Mouse (Mus musculus) heart, embryonic 15.5 days (tissue): ENCODE measurements at regions not wholly inside any gene's neighbourhood (a gene's known extent, or its start where the extent isn't known, plus 50 kb on each side); places are given as distances from the start of the nearest gene placed in this dataset.
A peak's percentile ranks its signal among the peaks of the same experiment; 100 is the strongest.

Experiments
- ATAC-seq: fragments of 200-750 bp; cut with Nextera tagmentation; replicated peaks from 2 replicates; pipeline ENCODE4 v1.8.0; 2017; ENCODE audit warnings: low read depth, moderate TSS enrichment; ENCODE audit not compliant: insufficient number of reproducible peaks, insufficient read depth, low FRiP score
- H3K27ac ChIP-seq: fragments of 300-500 bp; sonication (generic); 2 replicates; pipeline ENCODE4 v1.5.1; 2015; ENCODE audit warnings: mild to moderate bottlenecking, inconsistent platforms
- H3K27me3 ChIP-seq: fragments of 300-500 bp; sonication (generic); 2 replicates; pipeline ENCODE4 v1.6.1; 2015; ENCODE audit warnings: inconsistent platforms
- H3K36me3 ChIP-seq: fragments of 300-500 bp; sonication (generic); 2 replicates; pipeline ENCODE4 v1.6.1; 2015; ENCODE audit warnings: mild to moderate bottlenecking, inconsistent platforms
- H3K4me1 ChIP-seq: fragments of 300-500 bp; sonication (generic); replicated peaks from 2 replicates; pipeline ENCODE4 v1.6.1; 2015; ENCODE audit warnings: inconsistent platforms
- H3K4me2 ChIP-seq: fragments of 300-500 bp; sonication (generic); 2 replicates; pipeline ENCODE4 v1.6.1; 2015; ENCODE audit warnings: inconsistent platforms, mild to moderate bottlenecking, moderate library complexity
- H3K4me3 ChIP-seq: fragments of 300-500 bp; sonication (generic); 2 replicates; pipeline ENCODE4 v1.5.1; 2015; ENCODE audit warnings: mild to moderate bottlenecking, inconsistent platforms
- H3K9ac ChIP-seq: fragments of 300-500 bp; sonication (generic); 2 replicates; pipeline ENCODE4 v1.6.1; 2015; ENCODE audit warnings: mild to moderate bottlenecking, inconsistent platforms
- H3K9me3 ChIP-seq: fragments of 300-500 bp; sonication (generic); replicated peaks from 2 replicates; pipeline ENCODE4 v1.6.1; 2016; ENCODE audit warnings: inconsistent platforms
- WGBS: fragments of 180-500 bp; shearing (Covaris S2); methylation state at CpG from one replicate; pipeline ENCODE4 v1.1.7; 2015; ENCODE audit warnings: mixed read lengths; 5-methylcytosine and 5-hydroxymethylcytosine counted together

DNA sequence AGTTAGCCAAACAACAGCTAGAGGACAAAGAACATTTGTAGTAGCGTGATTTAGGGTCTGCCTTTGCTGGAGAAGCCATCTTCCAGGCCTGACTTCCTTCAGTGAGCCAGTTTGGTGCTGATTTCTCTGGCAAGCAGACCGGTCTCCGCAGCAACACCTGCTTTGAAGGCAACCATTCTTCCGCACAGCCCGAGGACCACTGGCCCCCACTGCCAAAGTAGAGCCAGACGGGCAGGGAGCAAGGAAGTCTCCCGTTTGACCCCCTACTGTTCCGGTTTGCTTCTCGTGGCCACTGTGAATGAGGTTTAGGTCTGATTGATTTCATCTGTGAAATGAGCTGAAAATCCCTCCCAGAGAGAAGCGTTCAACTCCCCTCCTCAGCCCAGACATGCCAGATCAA, 471.0 kb downstream of the Tshz3 start:
- no peak overlapping the region for H3K4me3 ChIP-seq
- no peak for ATAC-seq
- no peak overlapping the region for H3K4me2 ChIP-seq
- H3K36me3 ChIP-seq: no peaks in the 10 kb centered on the region
- H3K9ac ChIP-seq: no peak overlapping the region
- H3K9me3 ChIP-seq: no peaks in the 10 kb centered on the region
- WGBS: 74% methylated on average over 10 of the region's 10 CpGs
- H3K4me1 ChIP-seq: no peaks in the 10 kb centered on the region
- no peaks in the 10 kb centered on the region for H3K27me3 ChIP-seq
- H3K27ac ChIP-seq: no peak overlapping the region

DNA sequence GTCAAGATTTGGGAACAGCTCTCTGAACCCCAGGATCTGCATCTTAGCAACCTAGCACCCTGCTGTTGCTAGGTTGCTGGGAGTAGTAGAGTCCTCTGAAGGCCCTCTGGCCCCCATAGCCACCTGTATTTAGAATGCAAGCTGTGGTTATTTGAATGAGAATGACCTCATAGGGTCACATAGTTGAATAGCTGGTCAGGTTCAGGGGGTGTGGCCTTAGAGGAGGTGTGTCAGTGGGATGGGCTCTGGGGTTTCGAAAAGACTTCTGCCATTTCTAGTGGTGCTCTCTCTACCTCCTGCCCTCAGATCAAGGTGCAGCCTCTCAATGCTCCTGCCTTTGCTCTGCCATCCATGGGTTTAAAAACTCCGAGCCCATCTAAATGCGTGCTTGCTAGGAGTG, 477.8 kb downstream of the Tshz3 start:
- WGBS: 70% methylated on average over 3 of the region's 3 CpGs
- Histone ChIP-seq H3K4me1 (no peaks in the 10 kb centered on the region), H3K36me3 (no peaks in the 10 kb centered on the region), H3K9ac (no peak overlapping the region), H3K9me3 (no peaks in the 10 kb centered on the region), H3K4me2 (no peak overlapping the region), H3K27me3 (no peaks in the 10 kb centered on the region), H3K27ac (no peak overlapping the region), H3K4me3 (no peak overlapping the region)
- ATAC-seq: no peak

DNA sequence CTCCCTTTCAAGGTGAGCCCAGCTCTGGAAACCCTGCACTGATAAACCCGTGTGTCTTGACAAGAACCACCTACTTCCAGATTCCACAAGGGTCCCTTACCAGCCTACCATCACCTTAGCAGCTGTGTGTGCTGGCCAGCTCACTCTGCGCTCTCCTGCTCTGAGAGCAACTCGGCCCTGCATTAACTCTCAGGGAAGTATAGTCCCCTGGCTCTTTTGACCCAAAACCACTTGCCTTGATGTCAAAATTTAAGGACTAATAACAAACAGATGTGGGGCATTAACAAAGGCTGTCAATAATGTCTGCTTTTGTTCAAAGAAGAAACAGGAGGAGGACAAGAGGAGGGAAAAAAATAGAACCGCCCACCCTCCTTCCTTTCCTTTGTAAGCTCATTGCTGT, 480.3 kb downstream of the Tshz3 start:
- Histone ChIP-seq H3K4me2 (no peak overlapping the region), H3K27ac (no peak overlapping the region), H3K36me3 (no peaks in the 10 kb centered on the region), H3K27me3 (no peaks in the 10 kb centered on the region), H3K9ac (no peak overlapping the region), H3K4me1 (no peaks in the 10 kb centered on the region), H3K4me3 (no peak overlapping the region), H3K9me3 (no peaks in the 10 kb centered on the region)
- ATAC-seq: no peak
- 50% methylated on average over 4 of the region's 4 CpGs for WGBS

DNA sequence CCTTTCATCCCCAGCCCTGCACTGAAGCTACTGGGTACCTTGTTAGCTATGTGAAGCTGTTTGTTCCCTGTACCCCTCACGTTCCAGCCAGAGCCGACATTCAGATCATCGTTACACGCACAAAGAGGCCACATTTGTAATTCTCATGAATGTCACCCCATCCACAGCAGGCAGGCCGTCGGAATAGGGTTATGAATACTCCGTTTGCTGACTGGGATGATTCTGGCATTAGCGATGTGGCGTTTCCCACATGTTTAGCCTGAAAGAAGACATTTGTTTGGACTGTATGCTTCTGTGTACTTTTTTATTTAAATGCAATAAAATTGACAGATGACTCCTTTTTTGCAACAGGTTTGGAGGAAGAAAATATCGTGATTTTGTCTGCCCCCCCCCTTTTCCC, 482.0 kb downstream of the Tshz3 start:
- H3K4me1 ChIP-seq: no peaks in the 10 kb centered on the region
- ATAC-seq: no peak
- H3K27me3 ChIP-seq: no peaks in the 10 kb centered on the region
- no peaks in the 10 kb centered on the region for H3K36me3 ChIP-seq
- H3K9me3 ChIP-seq: no peaks in the 10 kb centered on the region
- no peak overlapping the region for H3K9ac ChIP-seq
- H3K27ac ChIP-seq: no peak overlapping the region
- WGBS: 68% methylated on average over 10 of the region's 10 CpGs
- no peak overlapping the region for H3K4me3 ChIP-seq
- H3K4me2 ChIP-seq: no peak overlapping the region

DNA sequence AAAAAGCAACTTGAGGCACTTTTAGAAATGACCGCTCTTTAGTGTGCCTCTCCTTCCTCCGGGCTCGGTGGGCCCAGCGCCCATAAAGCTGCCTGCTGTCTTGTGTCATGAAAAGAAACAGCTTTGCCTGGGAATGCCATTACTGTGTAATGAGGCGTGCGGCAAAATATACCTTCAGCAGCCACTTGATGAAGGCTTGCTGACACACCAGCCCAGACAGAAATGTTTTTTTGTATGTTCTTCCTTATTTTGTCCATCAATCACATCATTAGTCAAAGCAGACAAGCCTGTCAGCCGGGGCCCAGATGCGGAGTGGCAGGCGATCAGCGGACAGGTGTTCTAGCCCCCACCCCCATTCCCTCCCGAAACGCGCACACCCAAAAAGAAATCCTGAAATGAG, 482.5 kb downstream of the Tshz3 start:
- WGBS: 62% methylated on average over 13 of the region's 13 CpGs
- no peak overlapping the region for H3K4me2 ChIP-seq

DNA sequence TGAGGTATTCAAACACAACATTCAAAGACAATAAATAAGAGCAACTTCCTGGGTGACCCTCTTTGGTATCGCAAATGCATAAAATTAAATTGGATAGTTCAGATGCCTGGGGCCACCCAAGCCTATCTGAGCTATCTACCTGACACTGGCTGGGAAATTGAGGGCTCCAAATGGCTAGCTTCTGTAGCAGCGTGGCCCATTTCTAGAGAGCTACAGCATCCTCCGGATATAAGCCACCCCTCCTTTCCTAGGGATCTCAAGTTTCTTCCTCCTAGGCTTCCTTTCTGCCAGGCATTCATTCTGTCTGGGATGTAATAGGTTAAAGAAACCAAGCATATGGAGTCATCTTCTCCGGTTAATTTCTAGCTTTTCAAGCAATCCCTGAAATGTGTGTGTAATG, 483.2 kb downstream of the Tshz3 start:
- Histone ChIP-seq H3K27ac (no peak overlapping the region), H3K9me3 (no peaks in the 10 kb centered on the region), H3K27me3 (no peaks in the 10 kb centered on the region), H3K4me2 (no peak overlapping the region), H3K4me1 (no peaks in the 10 kb centered on the region), H3K9ac (no peak overlapping the region), H3K4me3 (no peak overlapping the region), H3K36me3 (no peaks in the 10 kb centered on the region)
- no peak for ATAC-seq
- WGBS: 65% methylated on average over 4 of the region's 4 CpGs

More for the DNA sequence above, 482.5 kb downstream of the Tshz3 start:
- Histone ChIP-seq H3K4me1 (no peaks in the 10 kb centered on the region), H3K9me3 (no peaks in the 10 kb centered on the region), H3K36me3 (no peaks in the 10 kb centered on the region), H3K9ac (no peak overlapping the region), H3K27me3 (no peaks in the 10 kb centered on the region), H3K27ac (no peak overlapping the region), H3K4me3 (no peak overlapping the region)
- no peak for ATAC-seq

DNA sequence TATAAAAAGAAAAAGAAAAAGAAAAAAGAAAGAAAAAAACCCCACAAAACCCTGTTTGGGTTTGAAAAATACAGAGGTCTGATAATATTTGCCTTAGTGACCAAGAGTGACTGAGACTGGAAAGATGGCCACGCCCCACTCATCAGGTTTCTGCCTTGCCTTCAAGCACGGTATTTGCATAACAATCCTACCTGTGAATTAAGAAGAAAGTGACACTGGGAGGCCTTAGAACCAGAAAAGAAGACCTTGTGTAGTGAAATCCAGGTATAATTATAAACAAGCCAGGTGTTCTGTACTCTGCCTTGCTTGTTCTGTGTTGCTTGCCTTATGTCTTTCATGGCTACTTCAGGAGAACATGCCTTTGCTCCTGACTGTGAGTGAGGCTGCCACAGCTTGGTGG, 494.6 kb downstream of the Tshz3 start:
- Histone ChIP-seq H3K9me3 (no peaks in the 10 kb centered on the region), H3K4me1 (no peaks in the 10 kb centered on the region), H3K27me3 (no peaks in the 10 kb centered on the region), H3K9ac (no peak overlapping the region), H3K4me2 (no peak overlapping the region), H3K4me3 (no peak overlapping the region), H3K27ac (no peak overlapping the region), H3K36me3 (no peaks in the 10 kb centered on the region)
- ATAC-seq: no peak
- WGBS: 29% methylated on average over 2 of the region's 2 CpGs

DNA sequence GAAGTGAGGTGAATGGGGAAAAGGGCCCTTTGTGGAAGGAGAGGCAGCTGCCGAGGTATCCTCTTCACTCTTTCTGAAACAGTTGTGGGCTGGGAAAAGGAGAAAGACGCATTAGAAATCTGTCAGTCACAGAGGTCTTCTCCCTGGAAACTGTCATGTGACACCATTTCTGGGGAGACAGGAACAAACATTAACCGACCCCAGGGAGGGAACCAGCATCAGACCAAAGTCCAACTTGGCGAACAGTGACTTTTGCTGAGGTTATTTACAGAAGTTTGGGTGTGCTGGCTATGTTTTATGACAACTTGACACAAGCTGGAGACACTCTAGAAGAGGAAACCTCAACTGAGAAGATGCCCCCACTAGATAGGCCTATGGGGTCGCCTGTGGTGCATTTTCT, 506.9 kb downstream of the Tshz3 start:
- no peaks in the 10 kb centered on the region for H3K27me3 ChIP-seq
- no peak overlapping the region for H3K27ac ChIP-seq
- H3K9ac ChIP-seq: no peak overlapping the region
- no peaks in the 10 kb centered on the region for H3K9me3 ChIP-seq
- no peak for ATAC-seq
- no peaks in the 10 kb centered on the region for H3K4me1 ChIP-seq
- no peaks in the 10 kb centered on the region for H3K36me3 ChIP-seq
- no peak overlapping the region for H3K4me3 ChIP-seq
- H3K4me2 ChIP-seq: no peak overlapping the region
- WGBS: 58% methylated on average over 5 of the region's 5 CpGs

DNA sequence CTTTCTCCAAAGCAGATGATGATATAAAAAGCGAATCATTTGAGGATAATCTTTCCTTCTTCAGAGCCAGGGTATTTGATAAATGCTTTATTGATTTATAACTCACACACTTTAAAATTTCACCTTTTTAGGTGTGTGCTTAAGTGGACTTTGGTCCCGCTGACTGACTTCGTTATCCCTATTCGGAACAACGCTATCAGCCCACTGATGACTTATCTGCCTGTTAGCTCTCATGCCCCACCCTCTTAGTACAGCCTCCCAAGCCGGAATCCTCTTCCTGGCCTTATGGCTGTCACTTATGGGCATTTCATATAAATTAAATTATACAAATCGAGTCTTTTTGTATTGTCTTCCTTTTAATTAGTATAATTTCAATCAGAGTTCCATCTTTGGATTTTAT, 510.4 kb downstream of the Tshz3 start:
- Histone ChIP-seq H3K9ac (no peak overlapping the region), H3K36me3 (no peaks in the 10 kb centered on the region), H3K9me3 (no peaks in the 10 kb centered on the region), H3K4me3 (no peak overlapping the region), H3K4me1 (no peaks in the 10 kb centered on the region), H3K27ac (no peak overlapping the region), H3K27me3 (no peaks in the 10 kb centered on the region), H3K4me2 (no peak overlapping the region)
- 75% methylated on average over 7 of the region's 7 CpGs for WGBS
- ATAC-seq: no peak

DNA sequence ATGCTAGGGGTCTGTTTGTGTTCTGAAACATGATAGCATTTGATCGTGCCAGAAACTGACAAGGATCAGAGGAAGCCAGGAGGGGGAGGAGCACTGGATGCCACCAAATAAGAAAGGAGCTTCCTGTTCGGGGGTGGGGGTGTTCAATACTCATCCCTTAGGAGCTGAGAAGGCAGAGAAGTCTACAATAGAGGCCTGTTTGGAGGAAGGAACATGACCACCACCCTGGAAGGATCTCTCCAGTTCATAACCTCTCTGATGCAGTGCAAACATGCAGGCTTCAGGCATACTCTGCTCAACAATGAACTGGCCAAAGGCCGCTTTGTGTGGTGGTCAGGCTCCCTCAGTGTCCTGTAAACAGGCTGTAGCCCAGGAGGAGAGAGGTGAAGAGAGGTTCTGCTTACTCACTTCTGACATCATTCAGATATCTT, 515.8 kb downstream of the Tshz3 start:
- WGBS: 31% methylated on average over 3 of the region's 3 CpGs
- Histone ChIP-seq H3K36me3 (no peaks in the 10 kb centered on the region), H3K27ac (no peak overlapping the region), H3K4me2 (peak overlapping the region; percentile 6; the same call in 1 of the 2 replicates), H3K4me1 (no peaks in the 10 kb centered on the region), H3K9me3 (no peaks in the 10 kb centered on the region), H3K27me3 (no peaks in the 10 kb centered on the region), H3K9ac (no peak overlapping the region), H3K4me3 (no peak overlapping the region)
- ATAC-seq: no peak

DNA sequence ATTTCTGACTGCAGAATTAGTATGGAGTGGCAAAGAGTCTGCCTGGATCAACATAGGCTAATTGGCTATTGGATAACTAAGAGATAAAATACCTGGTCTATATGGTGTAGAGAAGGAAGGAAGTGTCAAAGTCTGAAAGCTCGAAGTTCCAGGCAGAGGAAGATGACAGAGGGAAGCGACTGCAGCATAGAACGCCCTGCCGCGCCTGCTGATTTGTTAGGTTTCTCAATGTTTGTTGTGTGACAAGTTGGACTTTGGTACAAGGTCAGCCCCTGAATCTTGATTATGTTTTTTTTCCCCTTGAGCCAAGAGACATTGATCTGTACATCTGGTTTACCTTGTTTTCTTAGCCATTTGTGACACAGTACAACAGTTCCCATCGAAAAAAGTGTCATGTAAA, 517.6 kb downstream of the Tshz3 start:
- Histone ChIP-seq H3K4me2 (no peak overlapping the region), H3K4me1 (no peaks in the 10 kb centered on the region), H3K9me3 (no peaks in the 10 kb centered on the region), H3K9ac (no peak overlapping the region), H3K27me3 (no peaks in the 10 kb centered on the region), H3K27ac (no peak overlapping the region), H3K4me3 (no peak overlapping the region), H3K36me3 (no peaks in the 10 kb centered on the region)
- WGBS: 88% methylated on average over 6 of the region's 6 CpGs
- no peak for ATAC-seq

DNA sequence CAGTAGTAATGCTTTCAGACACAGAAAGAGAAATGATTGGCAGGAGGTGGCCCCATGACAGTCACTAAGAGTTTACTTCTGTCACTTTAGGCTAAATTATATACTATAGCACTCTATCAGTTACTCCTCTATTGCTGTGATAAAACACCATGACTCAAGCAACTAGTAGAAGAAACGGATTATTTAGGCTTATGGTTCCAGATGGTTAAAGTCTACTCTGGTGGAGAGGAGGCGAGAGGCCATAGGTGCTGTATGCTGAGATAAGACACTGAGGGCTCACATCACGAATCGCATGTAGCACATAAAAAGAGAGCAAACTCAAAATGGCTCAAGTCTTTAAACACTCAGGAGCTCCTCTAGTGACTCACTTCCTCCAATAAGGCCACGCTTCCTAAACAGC, 522.6 kb downstream of the Tshz3 start:
- H3K9me3 ChIP-seq: no peaks in the 10 kb centered on the region
- no peak overlapping the region for H3K4me3 ChIP-seq
- ATAC-seq: no peak
- H3K36me3 ChIP-seq: no peaks in the 10 kb centered on the region
- no peaks in the 10 kb centered on the region for H3K27me3 ChIP-seq
- H3K27ac ChIP-seq: no peak overlapping the region
- no peaks in the 10 kb centered on the region for H3K4me1 ChIP-seq
- H3K9ac ChIP-seq: no peak overlapping the region
- WGBS: 87% methylated on average over 5 of the region's 5 CpGs
- H3K4me2 ChIP-seq: no peak overlapping the region

DNA sequence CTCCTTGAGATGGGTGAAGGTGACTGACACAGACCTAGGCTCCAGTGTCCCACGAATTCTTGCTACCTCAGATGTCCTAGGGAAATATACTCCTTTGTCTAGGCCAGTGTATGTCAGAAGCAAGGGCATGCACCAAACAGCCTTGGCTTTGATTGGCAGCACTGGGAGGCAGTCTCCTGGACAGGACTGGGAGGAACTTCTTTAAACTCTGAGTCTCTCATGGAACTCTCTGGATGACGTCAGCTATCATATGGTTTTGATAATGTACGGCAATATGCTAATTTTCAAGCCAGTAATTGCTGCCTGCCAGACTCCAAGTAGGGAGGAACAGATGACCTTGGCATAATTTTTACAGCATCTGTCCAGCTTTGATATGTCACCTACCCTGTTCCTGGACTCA, 528.5 kb downstream of the Tshz3 start:
- H3K9ac ChIP-seq: no peak overlapping the region
- WGBS: 52% methylated on average over 3 of the region's 3 CpGs
- H3K4me1 ChIP-seq: no peaks in the 10 kb centered on the region
- H3K27me3 ChIP-seq: no peaks in the 10 kb centered on the region
- no peak overlapping the region for H3K27ac ChIP-seq
- H3K4me2 ChIP-seq: no peak overlapping the region
- ATAC-seq: no peak
- H3K9me3 ChIP-seq: no peaks in the 10 kb centered on the region
- H3K4me3 ChIP-seq: no peak overlapping the region
- no peaks in the 10 kb centered on the region for H3K36me3 ChIP-seq
